Mouse (Mus musculus): ENCODE data around the gene Hist1h2bj. TPM values are rescaled to one million over a fixed set of nuclear protein-coding genes. Genes with fewer than 3 reads are reported as not detected.
"Not testable (repeated sequence)": the region's sequence is repeated elsewhere in the genome, so short reads cannot be mapped to it uniquely, and the experiment has no call there.

Hist1h2bj gene
- total RNA-seq, 2 experiments from 2014 or later = 2.4 to 2.7 TPM

- no peak for DNase-seq (ENCODE audit: low spot score)
Observed at GRCm38 (mm10) chr13:22039364-22039763, 3.6 kb upstream of the Hist1h2bj start.

GRCm38 (mm10) chr13:22039951-22040463 lies 3.0 kb upstream of the Hist1h2bj start:
- DNase-seq (ENCODE audit: low spot score) = no peak

- no peak for DNase-seq (ENCODE audit: low spot score)
Observed at GRCm38 (mm10) chr13:22040464-22041141, 2.4 kb upstream of the Hist1h2bj start.

- peak; percentile 92 for DNase-seq (ENCODE audit: low spot score)
Observed at GRCm38 (mm10) chr13:22041142-22041536, 1.9 kb upstream of the Hist1h2bj start, which contains the start of gene Hist1h4i. Gene Hist1h4i, minus strand, starts transcription at chr13:22041362.

DNA sequence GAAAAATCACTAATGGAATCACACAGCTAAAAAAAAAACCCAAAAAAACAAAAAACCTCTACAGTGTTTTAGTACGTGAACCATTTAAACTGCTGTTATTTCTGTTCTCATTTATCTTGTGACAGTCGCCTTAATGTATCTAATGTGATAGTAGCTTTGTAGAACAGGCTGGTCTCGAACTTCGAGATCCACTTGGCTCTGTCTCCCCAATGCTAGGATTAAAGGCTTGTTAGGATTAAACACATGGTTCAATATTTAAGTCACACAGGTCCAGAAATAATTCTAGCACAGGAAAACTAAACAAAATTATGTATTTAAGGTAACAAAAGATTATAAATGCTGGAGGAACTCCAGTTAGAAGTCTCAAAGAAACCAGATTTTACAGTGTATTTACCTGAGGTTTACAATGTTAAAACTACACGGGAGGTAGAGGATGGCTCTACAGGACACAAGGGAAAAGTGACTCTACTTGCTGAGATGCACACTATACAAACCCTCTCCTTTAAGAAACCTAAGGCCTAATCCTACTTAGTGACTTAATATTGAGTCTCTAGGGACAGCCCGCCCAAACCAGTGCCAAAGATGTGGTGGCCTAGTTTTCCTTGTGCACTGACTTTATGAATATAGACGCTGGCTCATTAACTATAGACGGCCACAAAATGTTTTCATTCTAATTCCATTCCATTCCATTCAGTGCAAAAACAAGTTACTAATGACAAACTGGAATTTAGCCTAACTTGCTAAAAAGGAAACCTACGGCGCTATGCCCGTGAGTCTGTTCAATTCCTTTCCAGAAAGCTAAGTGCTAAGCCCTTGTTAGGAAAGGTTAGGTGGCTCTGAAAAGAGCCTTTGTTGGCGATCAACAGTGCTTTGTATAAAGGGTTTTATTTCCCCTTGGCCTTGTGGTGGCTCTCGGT lies 1.1 kb upstream of the Hist1h2bj start:
- DNase-seq (ENCODE audit: low spot score) = no peak

DNA sequence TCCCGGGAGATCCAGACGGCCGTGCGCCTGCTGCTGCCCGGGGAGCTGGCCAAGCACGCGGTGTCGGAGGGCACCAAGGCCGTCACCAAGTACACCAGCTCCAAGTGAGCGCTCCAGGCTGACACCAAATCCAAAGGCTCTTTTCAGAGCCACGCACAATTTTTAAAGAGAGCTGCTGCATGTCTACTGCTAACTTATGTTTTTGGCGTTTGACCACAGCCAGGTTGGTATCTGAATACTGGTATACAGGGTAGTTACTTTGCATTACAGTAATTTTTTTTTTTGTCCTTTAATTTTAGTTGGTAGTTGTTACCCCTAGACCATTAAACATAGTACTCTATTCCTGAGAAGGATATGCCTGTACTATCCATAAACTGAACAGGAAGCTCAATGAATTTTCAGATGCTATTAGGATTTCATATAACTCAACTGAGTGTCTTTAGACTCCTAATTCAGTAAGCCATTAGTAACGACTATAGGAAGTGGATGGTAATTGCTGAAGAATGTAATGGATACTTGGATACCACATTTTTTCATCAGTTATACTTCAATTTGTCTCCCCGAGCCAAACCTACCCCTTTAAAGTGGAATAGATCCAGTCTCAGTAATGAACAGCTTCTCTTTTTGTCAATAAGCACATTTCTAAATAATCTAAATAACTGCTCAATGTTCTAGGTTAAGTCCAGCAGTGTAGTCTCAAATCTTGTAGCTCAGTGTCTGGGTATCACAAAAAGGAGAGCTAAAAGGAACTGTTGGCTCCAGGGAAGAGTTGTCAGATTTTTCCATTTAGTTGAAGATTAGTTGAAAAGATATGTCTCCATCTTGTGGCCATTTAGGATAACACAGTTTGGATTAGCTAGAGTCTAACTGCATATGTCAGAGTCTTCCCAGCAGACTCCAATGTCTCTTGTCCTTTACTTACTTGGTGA lies 753 bp downstream of the Hist1h2bj start:
- DNase-seq (ENCODE audit: low spot score) = peak; percentile 38

DNA sequence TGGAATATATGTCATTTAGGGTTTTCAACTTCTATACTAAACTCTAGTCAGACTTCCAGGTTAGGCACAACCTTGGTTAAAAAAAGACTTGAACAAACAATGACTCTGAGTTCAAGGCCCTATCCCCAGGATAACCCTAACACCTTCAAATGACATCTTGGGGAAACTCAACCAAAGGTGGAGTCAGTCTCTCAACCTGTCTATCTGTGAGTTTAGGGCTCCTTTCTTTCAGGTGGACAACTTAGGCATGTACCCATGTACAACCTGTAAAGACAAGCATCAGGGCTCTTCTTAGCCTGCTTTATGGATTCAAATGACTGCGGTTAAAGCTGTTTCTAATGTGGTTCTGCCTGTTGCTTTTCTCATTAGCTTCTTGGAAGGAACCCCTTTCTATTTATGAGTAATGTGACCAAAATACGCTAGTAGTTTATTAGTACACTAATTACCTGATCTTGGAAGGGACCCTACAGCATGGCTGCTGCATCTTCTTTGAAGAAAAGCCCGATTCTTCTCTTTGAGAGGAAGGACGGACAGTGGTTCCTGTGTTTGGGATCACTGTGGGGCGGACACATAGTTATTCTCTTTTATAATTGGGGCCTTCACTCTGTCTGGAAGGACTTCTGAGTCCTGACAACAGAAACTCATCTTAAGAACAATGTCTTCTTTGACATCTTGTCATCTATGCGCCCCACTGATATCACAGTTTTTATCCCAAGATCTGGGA lies 1.6 kb downstream of the Hist1h2bj start:
- DNase-seq (ENCODE audit: low spot score) = no peak

DNA sequence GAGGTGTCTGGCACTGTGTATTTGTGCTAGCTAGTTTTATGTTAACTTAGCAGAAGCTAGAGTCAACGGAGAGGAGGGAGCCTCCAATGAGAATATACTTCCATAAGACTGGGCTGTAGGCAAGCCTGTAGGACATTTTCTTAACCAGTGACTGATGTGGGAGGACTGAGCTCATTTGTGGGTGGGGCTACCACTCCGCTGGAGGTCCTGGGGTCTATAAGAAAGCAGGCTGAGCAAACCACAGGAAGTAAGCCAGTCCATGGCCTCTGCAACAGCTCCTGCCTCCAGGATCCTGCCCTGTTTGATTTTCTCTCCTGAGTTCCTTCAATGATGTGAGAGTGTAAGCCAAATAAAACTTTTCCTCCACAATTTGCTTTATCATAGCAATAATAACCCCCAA lies 2.3 kb downstream of the Hist1h2bj start:
- DNase-seq (ENCODE audit: low spot score) = no peak

- DNase-seq (ENCODE audit: low spot score) = no peak
Observed at GRCm38 (mm10) chr13:22049041-22049440, 6.0 kb downstream of the Hist1h2bj start.

- no peak for DNase-seq (ENCODE audit: low spot score)
Observed at GRCm38 (mm10) chr13:22049737-22050440, 6.9 kb downstream of the Hist1h2bj start.

DNA sequence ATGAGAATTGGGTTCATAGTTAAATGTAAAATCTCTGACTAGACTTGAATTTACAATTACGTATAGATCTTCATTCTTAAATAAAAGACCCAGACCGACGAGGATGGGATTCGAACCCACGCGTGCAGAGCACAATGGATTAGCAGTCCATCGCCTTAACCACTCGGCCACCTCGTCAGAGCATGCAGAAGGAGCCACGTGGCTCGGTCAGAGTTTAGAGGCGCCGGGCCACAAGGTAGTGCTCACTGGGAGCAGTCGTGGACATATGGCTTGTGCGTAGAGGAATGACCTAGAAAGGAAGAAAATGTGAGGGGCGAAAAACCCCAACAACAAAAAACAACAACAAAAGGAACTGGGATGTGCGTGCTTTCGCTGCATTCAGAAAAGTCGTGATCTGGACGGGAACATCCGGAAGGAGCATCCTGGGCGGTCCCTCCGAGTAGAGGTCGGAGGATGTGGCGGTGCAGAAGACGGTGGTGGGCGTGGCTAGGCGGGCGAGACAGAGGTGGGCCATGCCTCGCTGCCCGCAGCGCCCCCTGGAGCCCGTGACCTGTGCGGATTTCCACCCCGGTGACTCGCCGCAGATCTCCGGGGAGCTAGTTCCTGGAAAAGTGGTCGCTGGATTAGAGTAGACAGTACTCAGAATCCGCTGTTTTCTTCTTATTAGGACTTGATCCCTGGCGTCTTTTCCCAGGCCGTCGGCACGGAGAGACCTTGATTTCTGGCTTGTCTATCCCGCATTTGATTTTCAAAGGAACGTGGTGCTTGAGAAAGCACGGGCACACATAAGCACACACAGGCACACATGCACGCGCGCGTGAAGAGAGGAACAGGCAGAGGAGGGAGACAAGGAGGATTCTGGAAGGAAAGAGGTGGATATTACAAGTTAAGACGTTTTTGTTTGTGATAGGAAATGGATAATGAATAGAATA lies 7.8 kb downstream of the Hist1h2bj start:
- peak; percentile 82 for DNase-seq (ENCODE audit: low spot score)

DNA sequence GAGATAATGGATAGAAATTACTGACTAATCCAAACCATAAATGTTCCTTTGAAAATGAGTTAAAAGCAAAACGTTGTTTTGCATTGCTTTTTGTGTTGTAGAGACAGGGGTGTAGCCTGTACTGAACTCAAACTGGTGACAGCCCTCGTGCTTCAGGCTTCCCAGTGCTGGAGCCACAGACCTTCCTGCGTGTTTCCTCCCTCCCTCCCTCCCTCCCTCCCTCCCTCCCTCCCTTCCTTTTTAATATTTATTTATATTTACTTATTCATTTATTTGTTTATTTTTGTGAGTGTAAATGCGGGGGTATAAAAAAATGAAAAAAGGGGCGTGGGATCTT lies 8.5 kb downstream of the Hist1h2bj start:
- DNase-seq (ENCODE audit: low spot score) = no peak

DNA sequence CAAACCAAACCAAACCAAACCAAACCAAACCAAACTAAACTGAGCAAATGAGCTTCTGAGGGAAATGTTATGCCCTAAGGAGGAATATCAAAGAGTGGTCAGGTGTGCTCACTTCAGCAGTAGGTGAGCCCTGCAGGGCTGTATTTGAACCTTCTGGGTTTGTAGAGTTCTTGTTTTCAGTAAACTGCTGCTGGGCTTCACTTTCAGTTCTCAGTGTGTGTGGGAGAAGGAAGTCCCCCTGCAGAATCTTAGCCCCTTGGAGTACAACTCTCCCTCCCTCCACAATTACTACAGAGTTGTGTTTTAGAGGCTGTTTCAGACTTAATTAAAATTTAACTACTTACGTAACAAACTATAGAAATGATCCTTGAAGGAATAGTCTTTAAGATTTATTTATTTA lies 10.7 kb downstream of the Hist1h2bj start:
- DNase-seq (ENCODE audit: low spot score) = no peak

DNA sequence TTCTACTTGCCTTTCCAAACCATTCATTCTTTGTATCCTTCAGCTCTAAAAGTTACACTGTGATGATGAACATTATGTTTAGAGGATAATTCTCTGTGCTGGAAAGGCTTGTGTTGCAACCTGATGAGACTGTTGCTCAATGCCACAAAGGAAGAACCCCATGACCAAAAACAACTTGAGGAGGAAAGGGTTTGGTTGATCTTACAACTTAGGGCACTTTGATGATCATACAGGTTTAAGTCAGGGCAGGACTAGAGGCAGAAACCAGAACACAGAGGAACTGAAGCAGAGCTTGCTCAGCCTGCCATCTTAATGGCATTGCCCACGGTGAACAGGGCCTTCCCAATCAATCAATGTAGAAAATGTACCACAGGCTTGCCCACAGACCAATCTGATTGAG lies 18.4 kb downstream of the Hist1h2bj start:
- DNase-seq (ENCODE audit: low spot score) = no peak

GRCm38 (mm10) chr13:22063468-22063867 lies 20.5 kb downstream of the Hist1h2bj start:
- DNase-seq (ENCODE audit: low spot score) = no peak

DNA sequence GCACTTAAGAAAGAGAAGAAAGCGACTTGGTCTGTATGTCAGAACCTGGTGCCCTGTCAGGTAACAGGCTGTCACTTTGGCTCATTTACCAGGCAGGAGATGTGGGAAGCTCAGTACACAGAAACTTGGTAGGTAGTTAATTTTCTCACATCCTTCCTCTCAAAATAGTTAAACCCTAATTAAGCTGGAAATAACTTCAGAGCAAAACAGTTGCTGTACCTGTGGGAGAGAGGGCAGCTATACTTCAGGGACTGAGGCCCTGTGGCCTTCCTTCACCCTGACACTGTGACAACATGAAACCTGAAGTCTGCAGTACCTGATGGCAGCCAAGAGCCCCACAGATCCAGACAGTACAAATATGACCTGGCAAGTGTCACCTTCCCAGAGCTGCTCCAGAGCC lies 41.1 kb downstream of the Hist1h2bj start, which contains the start of gene Vmn1r188:
Gene Vmn1r188, plus strand, starts transcription at position 301 of the 400 bp plus-strand sequence.
- DNase-seq (ENCODE audit: low spot score) = not testable (repeated sequence)
